Mouse (Mus musculus) limb, embryonic 11.5 days (tissue): ENCODE measurements at regions not wholly inside any gene's neighbourhood (a gene's known extent, or its start where the extent isn't known, plus 50 kb on each side); places are given as distances from the start of the nearest gene placed in this dataset.
"Not testable (repeated sequence)": the region's sequence is repeated elsewhere in the genome, so short reads cannot be mapped to it uniquely, and the experiment has no call there.

Source experiments
- ATAC-seq: fragments of 200-750 bp; cut with Nextera tagmentation; 2 replicates; pipeline ENCODE4 v1.8.0; 2017; ENCODE audit warnings: low read depth; ENCODE audit not compliant: insufficient number of reproducible peaks, low FRiP score, low TSS enrichment
- DNase-seq: peaks from one replicate; pipeline ENCODE4 v3.0.0-alpha.2; 2015; ENCODE audit warnings: low spot score
- H3K27ac ChIP-seq: fragments of 300-500 bp; sonication (generic); replicated peaks from 2 replicates; pipeline ENCODE4 v1.5.1; 2014; ENCODE audit warnings: low read depth, mild to moderate bottlenecking, low read length
- H3K27me3 ChIP-seq: fragments of 300-500 bp; sonication (generic); 2 replicates; pipeline ENCODE4 v1.6.1; 2014; ENCODE audit warnings: mild to moderate bottlenecking, low read length, mixed read lengths; ENCODE audit not compliant: control insufficient read depth, insufficient read depth
- H3K36me3 ChIP-seq: fragments of 300-500 bp; sonication (generic); 2 replicates; pipeline ENCODE4 v1.6.1; 2014; ENCODE audit warnings: mild to moderate bottlenecking, low read length, moderate library complexity, mixed read lengths; ENCODE audit not compliant: control insufficient read depth, insufficient read depth
- H3K4me1 ChIP-seq: fragments of 300-500 bp; sonication (generic); 2 replicates; pipeline ENCODE4 v1.6.1; 2014; ENCODE audit warnings: low read length, mixed read lengths; ENCODE audit not compliant: control insufficient read depth, insufficient read depth
- H3K4me2 ChIP-seq: fragments of 300-500 bp; sonication (generic); 2 replicates; pipeline ENCODE4 v1.6.1; 2014; ENCODE audit warnings: low read depth, mild to moderate bottlenecking, moderate library complexity; ENCODE audit not compliant: severe bottlenecking
- H3K4me3 ChIP-seq: fragments of 300-500 bp; sonication (generic); 2 replicates; pipeline ENCODE4 v1.5.1; 2014; ENCODE audit warnings: low read depth, low read length
- H3K9ac ChIP-seq: fragments of 300-500 bp; sonication (generic); 2 replicates; pipeline ENCODE4 v1.6.1; 2014; ENCODE audit warnings: mild to moderate bottlenecking, low read length
- H3K9me3 ChIP-seq: fragments of 300-500 bp; sonication (generic); 2 replicates; pipeline ENCODE4 v1.6.1; 2016; ENCODE audit warnings: low read length; ENCODE audit not compliant: control insufficient read depth
- WGBS: fragments of 180-500 bp; shearing (Covaris S2); extraction: QIAGEN DNeasy Blood & Tissue Kit; methylation state at CpG from one replicate; pipeline ENCODE4 v1.1.7; 2014; 5-methylcytosine and 5-hydroxymethylcytosine counted together

GRCm38 (mm10) chr13:102025547-102025946 is 257.5 kb upstream of the Pik3r1 start:
- not testable (repeated sequence) for H3K27ac ChIP-seq, H3K27me3 ChIP-seq, H3K9me3 ChIP-seq, H3K9ac ChIP-seq, H3K4me1 ChIP-seq, DNase-seq, H3K36me3 ChIP-seq, ATAC-seq, H3K4me2 ChIP-seq, H3K4me3 ChIP-seq
- WGBS, result 93% methylated on average over 2 of the region's 2 CpGs

DNA sequence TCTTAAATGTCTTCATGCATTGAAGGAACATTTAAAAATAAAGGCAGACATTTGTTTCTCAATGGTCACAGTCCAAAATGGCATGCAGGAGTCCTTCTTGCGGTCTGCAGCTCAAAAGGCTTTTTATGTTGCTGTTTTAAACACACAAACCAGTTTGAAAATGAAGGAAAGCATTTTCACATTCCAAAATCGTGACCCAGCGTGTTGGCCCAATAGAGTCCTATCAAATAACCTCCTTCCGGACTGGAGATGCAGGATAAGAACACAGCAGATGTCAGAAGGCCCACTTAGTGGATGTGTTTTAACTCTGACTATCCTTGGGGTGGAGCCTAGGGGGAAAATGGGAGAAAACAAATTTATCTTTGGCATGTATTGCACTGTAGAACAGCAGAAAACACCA is 263.4 kb upstream of the Pik3r1 start:
- Histone ChIP-seq H3K4me1 (no peaks in the 10 kb centered on the region), H3K9ac (no peak overlapping the region), H3K27ac (no peak overlapping the region), H3K4me2 (no peak overlapping the region), H3K36me3 (no peaks in the 10 kb centered on the region), H3K27me3 (no peaks in the 10 kb centered on the region), H3K4me3 (no peak overlapping the region), H3K9me3 (no peaks in the 10 kb centered on the region)
- ATAC-seq, result no peak
- no peak for DNase-seq
- WGBS, result 88% methylated on average over 4 of the region's 4 CpGs

DNA sequence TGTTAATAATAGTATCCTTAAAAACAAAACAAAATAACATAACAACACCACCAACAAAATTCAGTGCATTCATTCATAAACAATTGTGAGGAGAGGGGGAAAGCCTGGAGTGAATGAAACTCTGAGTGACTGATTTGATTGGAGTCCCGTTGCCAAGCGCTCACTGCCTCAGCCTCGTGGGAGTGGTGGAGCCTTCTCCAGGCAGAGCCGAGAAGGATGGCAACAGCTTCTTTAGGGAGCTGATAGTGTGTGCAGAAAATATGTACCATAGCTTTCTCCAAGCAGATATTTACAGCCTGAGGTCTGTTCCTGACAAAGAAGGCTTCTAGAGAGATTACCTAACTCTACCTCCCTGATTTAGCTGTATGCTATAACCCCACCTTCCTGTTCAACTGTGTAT is 266.5 kb upstream of the Pik3r1 start:
- Histone ChIP-seq H3K27me3 (no peaks in the 10 kb centered on the region), H3K4me3 (no peak overlapping the region), H3K9me3 (no peaks in the 10 kb centered on the region), H3K4me1 (no peaks in the 10 kb centered on the region), H3K27ac (no peak overlapping the region), H3K36me3 (no peaks in the 10 kb centered on the region), H3K9ac (no peak overlapping the region), H3K4me2 (no peak overlapping the region)
- DNase-seq (no peak), ATAC-seq (no peak)
- 64% methylated on average over 4 of the region's 4 CpGs for WGBS

GRCm38 (mm10) chr13:102036001-102036400 is 268.0 kb upstream of the Pik3r1 start:
- 72% methylated on average over 5 of the region's 5 CpGs for WGBS
- ATAC-seq (no peak), DNase-seq (no peak)
- no peaks in the 10 kb centered on the region for H3K27me3 ChIP-seq
- H3K4me3 ChIP-seq, result no peak overlapping the region
- no peaks in the 10 kb centered on the region for H3K9me3 ChIP-seq
- H3K36me3 ChIP-seq, result no peaks in the 10 kb centered on the region
- H3K9ac ChIP-seq, result no peak overlapping the region
- no peaks in the 10 kb centered on the region for H3K4me1 ChIP-seq
- no peak overlapping the region for H3K4me2 ChIP-seq
- H3K27ac ChIP-seq, result no peak overlapping the region

GRCm38 (mm10) chr13:102036819-102037624 is 269.0 kb upstream of the Pik3r1 start:
- H3K27ac ChIP-seq, result no peak overlapping the region
- WGBS, result 87% methylated on average over 7 of the region's 7 CpGs
- H3K9ac ChIP-seq, result no peak overlapping the region
- ATAC-seq (no peak), DNase-seq (no peak)
- H3K27me3 ChIP-seq, result no peaks in the 10 kb centered on the region
- H3K4me2 ChIP-seq, result no peak overlapping the region
- H3K4me3 ChIP-seq, result no peak overlapping the region
- H3K36me3 ChIP-seq, result no peaks in the 10 kb centered on the region
- no peaks in the 10 kb centered on the region for H3K9me3 ChIP-seq
- no peaks in the 10 kb centered on the region for H3K4me1 ChIP-seq

- Histone ChIP-seq H3K27me3 (no peaks in the 10 kb centered on the region), H3K36me3 (no peaks in the 10 kb centered on the region), H3K9me3 (no peaks in the 10 kb centered on the region), H3K4me1 (no peaks in the 10 kb centered on the region), H3K4me2 (no peak overlapping the region), H3K4me3 (no peak overlapping the region), H3K27ac (no peak overlapping the region), H3K9ac (no peak overlapping the region)
- WGBS, result 92% methylated on average over 3 of the region's 3 CpGs
- DNase-seq (no peak), ATAC-seq (no peak)
These were observed 292.2 kb upstream of the Pik3r1 start for GRCm38 (mm10) chr13:102060213-102060612.

DNA sequence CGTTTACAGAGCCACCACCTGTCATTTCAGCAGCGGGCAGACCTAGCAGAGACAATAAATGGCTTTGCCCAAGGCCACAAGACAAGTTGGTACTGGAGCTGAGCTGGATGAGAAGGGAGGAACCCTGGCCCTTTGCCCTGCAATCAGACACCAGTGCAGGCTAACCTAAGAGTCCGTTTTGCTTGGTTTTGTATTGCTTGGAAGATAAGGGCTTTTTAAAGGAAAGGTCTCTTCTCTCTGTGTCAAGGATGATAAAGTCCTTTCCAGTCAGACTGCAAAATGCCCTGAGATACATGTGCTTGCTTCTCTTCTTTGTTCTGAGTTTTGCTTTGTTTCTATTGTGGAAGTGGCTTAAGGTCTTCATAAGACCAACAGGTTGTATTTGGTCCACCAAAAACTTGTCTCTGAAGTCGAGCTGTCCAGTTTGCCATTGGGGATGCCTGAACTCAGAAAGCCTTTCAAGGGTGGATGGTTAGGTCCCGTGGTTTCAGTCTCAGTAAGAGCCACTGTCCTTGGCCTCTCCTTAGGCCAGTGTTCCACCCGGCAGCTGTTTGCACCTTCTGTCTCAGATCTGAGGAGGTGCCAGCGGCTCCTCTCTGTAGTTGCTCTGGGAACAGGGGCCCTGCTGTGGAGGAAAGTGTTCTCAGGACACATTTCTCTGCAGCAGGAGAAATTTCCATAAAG is 296.7 kb upstream of the Pik3r1 start:
- Histone ChIP-seq H3K27me3 (no peaks in the 10 kb centered on the region), H3K36me3 (no peaks in the 10 kb centered on the region), H3K9me3 (no peaks in the 10 kb centered on the region), H3K4me1 (no peaks in the 10 kb centered on the region), H3K4me2 (no peak overlapping the region), H3K9ac (no peak overlapping the region), H3K4me3 (no peak overlapping the region), H3K27ac (no peak overlapping the region)
- ATAC-seq (no peak), DNase-seq (peak; percentile 25)
- WGBS, result 24% methylated on average over 7 of the region's 7 CpGs

DNA sequence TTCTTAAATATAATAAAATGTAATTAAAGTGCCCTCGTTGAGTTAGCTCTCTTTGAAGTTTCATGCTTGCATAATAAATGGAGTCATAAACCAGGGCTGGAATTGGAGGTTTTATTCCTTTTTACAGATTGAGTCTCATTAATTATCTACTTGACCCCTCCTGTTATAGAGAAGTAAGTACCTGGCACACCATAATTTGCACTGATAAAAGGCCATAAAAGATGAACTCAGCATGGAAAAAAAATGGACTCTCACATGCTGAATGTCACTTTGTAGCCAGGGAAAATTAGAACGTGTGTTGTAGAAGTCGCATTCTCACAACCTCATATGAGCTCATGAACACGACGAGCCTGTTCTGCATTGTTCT is 297.2 kb upstream of the Pik3r1 start:
- Histone ChIP-seq H3K4me3 (no peak overlapping the region), H3K4me2 (no peak overlapping the region), H3K27me3 (no peaks in the 10 kb centered on the region), H3K4me1 (no peaks in the 10 kb centered on the region), H3K36me3 (no peaks in the 10 kb centered on the region), H3K9ac (no peak overlapping the region), H3K27ac (no peak overlapping the region), H3K9me3 (no peaks in the 10 kb centered on the region)
- 48% methylated on average over 5 of the region's 5 CpGs for WGBS
- no peak for DNase-seq
- no peak for ATAC-seq
